Mouse (Mus musculus): ENCODE data around the gene Nxpe5. TPM values are rescaled to one million over a fixed set of nuclear protein-coding genes. Genes with fewer than 3 reads are reported as not detected.

Gene Nxpe5
- polyA plus RNA-seq, 1 experiment: 0.73 TPM

DNA sequence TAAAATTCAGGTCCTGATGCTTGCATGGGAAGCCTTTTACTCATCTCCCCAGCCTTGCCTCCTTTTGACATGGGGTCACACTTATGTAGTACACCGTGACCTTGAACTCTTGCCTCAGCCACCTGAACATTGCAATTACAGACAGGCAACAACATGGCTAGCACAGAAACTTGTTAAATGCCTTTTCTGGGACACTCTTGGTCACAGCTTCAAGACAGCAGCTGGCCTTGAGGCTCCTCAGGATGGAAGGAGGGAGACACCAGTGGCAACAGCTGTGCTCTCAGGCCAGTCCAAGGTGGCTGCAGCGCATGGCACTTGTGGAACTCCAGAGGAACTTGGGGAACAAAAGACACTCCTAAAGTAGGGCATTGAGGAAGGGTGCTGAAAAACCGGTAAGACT is 41.4 kb downstream of the Nxpe5 start:
- peaks cover 14% of the 10 kb centered on the region for H3K4me1 ChIP-seq (replicated peaks; ENCODE audit: control insufficient read depth, insufficient read depth, low read length)
- no peaks in the 10 kb centered on the region for H3K27me3 ChIP-seq (ENCODE audit: control insufficient read depth, insufficient read depth, low read length)
- 98% methylated on average over 3 of the region's 3 CpGs for WGBS

GRCm38 (mm10) chr5:138268980-138269379 is 43.3 kb downstream of the Nxpe5 start:
- peaks cover 2% of the 10 kb centered on the region for H3K4me1 ChIP-seq (replicated peaks; ENCODE audit: control insufficient read depth, insufficient read depth, low read length)
- no peak overlapping the region for H3K27ac ChIP-seq (ENCODE audit: control insufficient read depth, insufficient read depth, low read length)
- DNase-seq: no peak
- H3K4me3 ChIP-seq (ENCODE audit: control insufficient read depth, insufficient read depth, low read length): no peak overlapping the region
- WGBS: 93% methylated on average over 4 of the region's 4 CpGs
- no peaks in the 10 kb centered on the region for H3K27me3 ChIP-seq (ENCODE audit: control insufficient read depth, insufficient read depth, low read length)
- H3K36me3 ChIP-seq (ENCODE audit: control insufficient read depth, insufficient read depth, low read length): no peaks in the 10 kb centered on the region
- TF ChIP-seq CTCF (IDR thresholded peaks at IDR 0.05; ENCODE audit: borderline replicate concordance, control insufficient read depth, extremely low read depth, insufficient read depth, low read length, poor library complexity): no peak
- no peak for TF ChIP-seq POLR2A (IDR thresholded peaks at IDR 0.05; ENCODE audit: control insufficient read depth, extremely low read depth, insufficient read depth, low read length, poor library complexity)

More for the DNA sequence above, 41.4 kb downstream of the Nxpe5 start:
- H3K27ac ChIP-seq (ENCODE audit: control insufficient read depth, insufficient read depth, low read length): no peak overlapping the region
- no peaks in the 10 kb centered on the region for H3K36me3 ChIP-seq (ENCODE audit: control insufficient read depth, insufficient read depth, low read length)
- no peak for TF ChIP-seq POLR2A (IDR thresholded peaks at IDR 0.05; ENCODE audit: control insufficient read depth, extremely low read depth, insufficient read depth, low read length, poor library complexity)
- no peak for TF ChIP-seq CTCF (IDR thresholded peaks at IDR 0.05; ENCODE audit: borderline replicate concordance, control insufficient read depth, extremely low read depth, insufficient read depth, low read length, poor library complexity)
- no peak overlapping the region for H3K4me3 ChIP-seq (ENCODE audit: control insufficient read depth, insufficient read depth, low read length)
- DNase-seq: no peak

GRCm38 (mm10) chr5:138271232-138271631 is 45.5 kb downstream of the Nxpe5 start:
- Histone ChIP-seq H3K36me3 (ENCODE audit: control insufficient read depth, insufficient read depth, low read length) (no peaks in the 10 kb centered on the region), H3K4me1 (replicated peaks; ENCODE audit: control insufficient read depth, insufficient read depth, low read length) (no peaks in the 10 kb centered on the region), H3K4me3 (ENCODE audit: control insufficient read depth, insufficient read depth, low read length) (no peak overlapping the region), H3K27ac (ENCODE audit: control insufficient read depth, insufficient read depth, low read length) (no peak overlapping the region), H3K27me3 (ENCODE audit: control insufficient read depth, insufficient read depth, low read length) (no peaks in the 10 kb centered on the region)
- TF ChIP-seq POLR2A (IDR thresholded peaks at IDR 0.05; ENCODE audit: control insufficient read depth, extremely low read depth, insufficient read depth, low read length, poor library complexity) (no peak), CTCF (IDR thresholded peaks at IDR 0.05; ENCODE audit: borderline replicate concordance, control insufficient read depth, extremely low read depth, insufficient read depth, low read length, poor library complexity) (no peak)
- DNase-seq: no peak
- 62% methylated on average over 3 of the region's 3 CpGs for WGBS

DNA sequence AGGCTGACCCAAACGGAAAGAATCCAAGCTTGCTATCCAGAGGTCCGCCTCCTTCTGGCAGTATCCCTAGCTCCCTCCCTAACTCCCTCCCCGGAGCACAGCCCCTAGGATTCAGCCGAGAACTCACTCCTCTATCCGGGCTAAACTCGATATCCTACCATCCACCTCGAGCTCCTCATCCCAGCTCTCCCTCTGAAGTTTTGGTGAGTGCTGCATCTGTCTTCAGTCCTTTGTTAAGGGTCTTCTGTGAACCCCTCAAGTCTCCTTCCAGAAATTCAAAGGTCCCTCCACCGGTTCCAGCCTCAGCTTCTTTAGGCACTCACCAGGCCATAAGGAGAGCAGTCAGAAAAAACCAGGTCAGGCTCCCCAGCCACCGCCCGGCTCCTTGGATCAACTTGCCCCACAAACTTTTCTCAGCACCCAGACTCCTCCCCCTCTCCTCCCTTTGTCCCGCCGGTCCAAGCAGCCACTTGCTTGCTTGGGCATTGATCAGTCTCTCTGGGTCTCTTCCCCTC is 46.8 kb downstream of the Nxpe5 start, which contains the start of gene Gal3st4:
Gal3st4 (minus strand) TSS at position 432 of the 515 bp plus-strand sequence.
- Histone ChIP-seq H3K36me3 (ENCODE audit: control insufficient read depth, insufficient read depth, low read length) (no peaks in the 10 kb centered on the region), H3K4me1 (replicated peaks; ENCODE audit: control insufficient read depth, insufficient read depth, low read length) (no peaks in the 10 kb centered on the region), H3K27me3 (ENCODE audit: control insufficient read depth, insufficient read depth, low read length) (no peaks in the 10 kb centered on the region), H3K27ac (ENCODE audit: control insufficient read depth, insufficient read depth, low read length) (no peak within 1 kb of the TSS), H3K4me3 (ENCODE audit: control insufficient read depth, insufficient read depth, low read length) (no peak within 1 kb of the TSS)
- 53% methylated on average over 12 of the region's 12 CpGs for WGBS
- no peak for DNase-seq
- TF ChIP-seq CTCF (IDR thresholded peaks at IDR 0.05; ENCODE audit: borderline replicate concordance, control insufficient read depth, extremely low read depth, insufficient read depth, low read length, poor library complexity) (no peak), POLR2A (IDR thresholded peaks at IDR 0.05; ENCODE audit: control insufficient read depth, extremely low read depth, insufficient read depth, low read length, poor library complexity) (no peak)

- DNase-seq: no peak
- TF ChIP-seq CTCF (IDR thresholded peaks at IDR 0.05; ENCODE audit: borderline replicate concordance, control insufficient read depth, extremely low read depth, insufficient read depth, low read length, poor library complexity): no peak
- no peak for TF ChIP-seq POLR2A (IDR thresholded peaks at IDR 0.05; ENCODE audit: control insufficient read depth, extremely low read depth, insufficient read depth, low read length, poor library complexity)
- 92% methylated on average over 8 of the region's 8 CpGs for WGBS
- Histone ChIP-seq H3K27me3 (ENCODE audit: control insufficient read depth, insufficient read depth, low read length) (no peaks in the 10 kb centered on the region), H3K4me3 (ENCODE audit: control insufficient read depth, insufficient read depth, low read length) (no peak overlapping the region), H3K27ac (ENCODE audit: control insufficient read depth, insufficient read depth, low read length) (no peak overlapping the region), H3K36me3 (ENCODE audit: control insufficient read depth, insufficient read depth, low read length) (no peaks in the 10 kb centered on the region), H3K4me1 (replicated peaks; ENCODE audit: control insufficient read depth, insufficient read depth, low read length) (peaks cover 3% of the 10 kb centered on the region; the same call in 1 of the 2 replicates)
Observed at GRCm38 (mm10) chr5:138274186-138274585, 48.5 kb downstream of the Nxpe5 start.

DNA sequence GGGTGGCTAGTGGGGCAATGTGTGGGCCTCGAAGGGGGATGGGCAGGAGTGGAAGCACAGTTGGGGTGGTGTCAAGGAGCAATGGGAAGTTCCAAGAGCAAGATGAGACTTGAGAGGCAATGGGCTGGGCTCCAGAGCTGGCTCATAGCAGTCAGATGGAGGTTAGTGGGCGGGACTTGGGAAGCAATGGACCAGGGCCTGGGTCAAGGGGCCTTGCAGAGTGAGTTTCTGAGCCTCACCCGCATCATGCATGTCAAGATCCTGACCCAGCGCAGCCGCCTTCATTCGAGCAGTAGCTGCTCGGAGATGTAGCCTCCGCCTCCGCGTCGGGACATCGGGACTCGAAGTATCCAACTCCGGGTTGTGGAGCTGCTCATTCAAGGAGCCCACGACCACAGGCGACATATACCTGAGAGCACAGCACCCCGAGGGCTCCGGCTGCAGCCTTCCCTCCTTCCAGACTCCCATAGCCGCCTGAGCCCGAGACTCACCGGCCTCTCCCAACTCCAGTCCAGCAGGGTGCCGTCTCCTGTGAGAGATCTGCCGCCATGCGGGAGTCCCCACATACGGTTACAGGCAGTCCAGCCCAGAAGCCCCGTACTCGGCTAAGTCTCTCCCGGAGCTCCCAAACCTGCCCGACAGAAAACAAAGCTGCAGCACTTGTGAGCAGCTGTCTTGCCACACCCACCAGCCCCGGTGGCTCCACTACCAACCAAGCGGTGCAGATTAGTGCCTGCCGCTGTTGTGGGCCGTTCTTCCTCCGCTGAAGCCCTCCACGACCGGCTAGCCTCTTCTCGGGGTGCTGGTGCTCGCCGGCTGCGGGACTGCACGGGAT is 49.7 kb downstream of the Nxpe5 start:
- no peaks in the 10 kb centered on the region for H3K27me3 ChIP-seq (ENCODE audit: control insufficient read depth, insufficient read depth, low read length)
- H3K4me3 ChIP-seq (ENCODE audit: control insufficient read depth, insufficient read depth, low read length): no peak overlapping the region

More for the DNA sequence above, 49.7 kb downstream of the Nxpe5 start:
- no peak for TF ChIP-seq CTCF (IDR thresholded peaks at IDR 0.05; ENCODE audit: borderline replicate concordance, control insufficient read depth, extremely low read depth, insufficient read depth, low read length, poor library complexity)
- no peak for TF ChIP-seq POLR2A (IDR thresholded peaks at IDR 0.05; ENCODE audit: control insufficient read depth, extremely low read depth, insufficient read depth, low read length, poor library complexity)
- WGBS: 95% methylated on average over 41 of the region's 41 CpGs
- H3K4me1 ChIP-seq (replicated peaks; ENCODE audit: control insufficient read depth, insufficient read depth, low read length): peaks cover 7% of the 10 kb centered on the region; the same call in 1 of the 2 replicates
- H3K36me3 ChIP-seq (ENCODE audit: control insufficient read depth, insufficient read depth, low read length): no peaks in the 10 kb centered on the region
- no peak for DNase-seq
- H3K27ac ChIP-seq (ENCODE audit: control insufficient read depth, insufficient read depth, low read length): no peak overlapping the region
